Mouse (Mus musculus): ENCODE measurements around the gene Glycam1. TPM values are rescaled to one million over a fixed set of nuclear protein-coding genes. Genes with fewer than 3 reads are reported as not detected.

Glycam1 gene
- polyA plus RNA-seq, 1 experiment from 2014 or later: not detected

DNA sequence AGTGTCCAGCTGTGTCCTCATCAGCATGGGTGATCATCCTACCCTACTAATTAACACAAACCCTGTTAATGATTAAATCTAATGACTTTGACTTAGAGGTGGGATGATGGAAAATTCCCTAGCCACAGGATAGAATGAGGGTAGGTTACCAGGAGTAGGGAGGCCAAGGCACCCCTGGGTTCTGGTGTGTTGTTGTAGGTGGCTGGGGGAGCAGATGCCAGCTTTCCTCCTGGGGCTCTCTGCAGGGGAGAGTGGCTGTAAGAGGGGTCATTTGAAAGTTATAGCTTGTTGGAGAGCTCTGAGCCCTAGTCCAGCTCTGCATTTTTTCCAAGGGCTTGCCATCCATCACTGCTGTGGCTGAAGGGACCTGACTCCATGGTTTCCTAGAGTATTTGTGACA, 22.4 kb downstream of the Glycam1 start:
- no peaks in the 10 kb centered on the region for H3K9me3 ChIP-seq (ENCODE audit: control insufficient read depth, low read length)
- H3K4me3 ChIP-seq (ENCODE audit: low read depth, low read length): no peak overlapping the region
- DNase-seq (ENCODE audit: low spot score) (no peak), ATAC-seq (ENCODE audit: insufficient number of reproducible peaks, low FRiP score, low TSS enrichment, low read depth) (no peak)
- H3K4me2 ChIP-seq (ENCODE audit: low read depth, severe bottlenecking): no peak overlapping the region
- no peaks in the 10 kb centered on the region for H3K4me1 ChIP-seq (ENCODE audit: control insufficient read depth, insufficient read depth, low read length)
- H3K36me3 ChIP-seq (ENCODE audit: control insufficient read depth, insufficient read depth, low read length): no peaks in the 10 kb centered on the region
- no peak overlapping the region for H3K9ac ChIP-seq (ENCODE audit: low read length)
- H3K27me3 ChIP-seq (ENCODE audit: control insufficient read depth, insufficient read depth, low read length): peaks cover 5% of the 10 kb centered on the region
- H3K27ac ChIP-seq (replicated peaks; ENCODE audit: low read depth, low read length): no peak overlapping the region

GRCm38 (mm10) chr15:103540646-103541045, 24.2 kb downstream of the Glycam1 start:
- H3K36me3 ChIP-seq (ENCODE audit: control insufficient read depth, insufficient read depth, low read length): no peaks in the 10 kb centered on the region
- no peak overlapping the region for H3K27ac ChIP-seq (replicated peaks; ENCODE audit: low read depth, low read length)
- H3K27me3 ChIP-seq (ENCODE audit: control insufficient read depth, insufficient read depth, low read length): peaks cover 17% of the 10 kb centered on the region
- 82% methylated on average over 1 of the region's 1 CpGs for WGBS
- 0 out of 2 replicates have a peak, but pooled peaks cover 6% of the 10 kb centered on the region for H3K4me1 ChIP-seq (ENCODE audit: control insufficient read depth, insufficient read depth, low read length)
- no peak overlapping the region for H3K4me2 ChIP-seq (ENCODE audit: low read depth, severe bottlenecking)
- no peaks in the 10 kb centered on the region for H3K9me3 ChIP-seq (ENCODE audit: control insufficient read depth, low read length)
- H3K4me3 ChIP-seq (ENCODE audit: low read depth, low read length): no peak overlapping the region
- no peak overlapping the region for H3K9ac ChIP-seq (ENCODE audit: low read length)
- no peak for ATAC-seq (ENCODE audit: insufficient number of reproducible peaks, low FRiP score, low TSS enrichment, low read depth)
- DNase-seq (ENCODE audit: low spot score): no peak

- H3K4me1 ChIP-seq (ENCODE audit: control insufficient read depth, insufficient read depth, low read length): 0 out of 2 replicates have a peak, but pooled peaks cover 6% of the 10 kb centered on the region
- H3K4me2 ChIP-seq (ENCODE audit: low read depth, severe bottlenecking): no peak overlapping the region
- peaks cover 17% of the 10 kb centered on the region for H3K27me3 ChIP-seq (ENCODE audit: control insufficient read depth, insufficient read depth, low read length)
- ATAC-seq (ENCODE audit: insufficient number of reproducible peaks, low FRiP score, low TSS enrichment, low read depth): no peak
- DNase-seq (ENCODE audit: low spot score): no peak
- H3K4me3 ChIP-seq (ENCODE audit: low read depth, low read length): no peak overlapping the region
- 69% methylated on average over 2 of the region's 2 CpGs for WGBS
- no peaks in the 10 kb centered on the region for H3K36me3 ChIP-seq (ENCODE audit: control insufficient read depth, insufficient read depth, low read length)
- no peak overlapping the region for H3K9ac ChIP-seq (ENCODE audit: low read length)
- H3K9me3 ChIP-seq (ENCODE audit: control insufficient read depth, low read length): no peaks in the 10 kb centered on the region
- H3K27ac ChIP-seq (replicated peaks; ENCODE audit: low read depth, low read length): no peak overlapping the region
Measured at GRCm38 (mm10) chr15:103539259-103539658, 25.6 kb downstream of the Glycam1 start.

DNA sequence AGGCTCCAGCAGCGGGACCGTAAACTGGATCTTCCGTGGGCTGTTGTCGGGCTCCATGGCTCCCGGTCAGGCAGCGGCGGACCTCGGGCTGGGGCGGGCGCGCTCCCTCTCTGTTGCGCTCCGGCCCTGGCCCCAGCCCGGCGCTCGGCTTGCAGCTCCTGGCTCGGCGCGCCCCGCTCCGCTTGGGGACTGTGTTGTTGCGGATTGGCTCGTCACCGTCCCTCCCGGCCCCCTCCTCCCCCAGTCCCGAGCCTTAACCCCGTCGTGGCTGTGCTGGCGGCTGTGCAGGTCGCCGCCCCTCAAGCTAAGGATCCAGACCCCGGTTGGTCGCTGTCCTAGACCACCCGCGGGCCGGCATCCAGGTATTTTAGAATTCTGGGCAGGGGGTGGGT, 27.1 kb downstream of the Glycam1 start, which contains the start of gene Ppp1r1a:
Gene Ppp1r1a (minus strand): TSS at position 182 of the 392 bp plus-strand sequence.
- peaks cover 17% of the 10 kb centered on the region for H3K27me3 ChIP-seq (ENCODE audit: control insufficient read depth, insufficient read depth, low read length)
- WGBS: 0% methylated on average over 36 of the region's 36 CpGs

GRCm38 (mm10) chr15:103537011-103537821, 27.7 kb downstream of the Glycam1 start:
- WGBS: 1% methylated on average over 37 of the region's 37 CpGs
- no peaks in the 10 kb centered on the region for H3K36me3 ChIP-seq (ENCODE audit: control insufficient read depth, insufficient read depth, low read length)
- H3K4me2 ChIP-seq (ENCODE audit: low read depth, severe bottlenecking): peak overlapping the region; percentile 96
- peak; percentile 37 for DNase-seq (ENCODE audit: low spot score)
- H3K27ac ChIP-seq (replicated peaks; ENCODE audit: low read depth, low read length): no peak overlapping the region
- ATAC-seq (ENCODE audit: insufficient number of reproducible peaks, low FRiP score, low TSS enrichment, low read depth): peak; percentile 58
- H3K4me1 ChIP-seq (ENCODE audit: control insufficient read depth, insufficient read depth, low read length): 0 out of 2 replicates have a peak, but pooled peaks cover 6% of the 10 kb centered on the region
- no peaks in the 10 kb centered on the region for H3K9me3 ChIP-seq (ENCODE audit: control insufficient read depth, low read length)
- peak overlapping the region; percentile 52 for H3K4me3 ChIP-seq (ENCODE audit: low read depth, low read length)
- H3K9ac ChIP-seq (ENCODE audit: low read length): peak overlapping the region; percentile 61
- peaks cover 17% of the 10 kb centered on the region for H3K27me3 ChIP-seq (ENCODE audit: control insufficient read depth, insufficient read depth, low read length)

More for the DNA sequence above, 27.1 kb downstream of the Glycam1 start, which contains the start of gene Ppp1r1a:
- Histone ChIP-seq H3K4me2 (ENCODE audit: low read depth, severe bottlenecking) (peak within 1 kb of the TSS; percentile 96), H3K36me3 (ENCODE audit: control insufficient read depth, insufficient read depth, low read length) (no peaks in the 10 kb centered on the region), H3K4me3 (ENCODE audit: low read depth, low read length) (peak within 1 kb of the TSS; percentile 52), H3K27ac (replicated peaks; ENCODE audit: low read depth, low read length) (no peak within 1 kb of the TSS), H3K9me3 (ENCODE audit: control insufficient read depth, low read length) (no peaks in the 10 kb centered on the region), H3K9ac (ENCODE audit: low read length) (peak within 1 kb of the TSS; percentile 61), H3K4me1 (ENCODE audit: control insufficient read depth, insufficient read depth, low read length) (0 out of 2 replicates have a peak, but pooled peaks cover 6% of the 10 kb centered on the region)
- peak; percentile 78 for ATAC-seq (ENCODE audit: insufficient number of reproducible peaks, low FRiP score, low TSS enrichment, low read depth)
- DNase-seq (ENCODE audit: low spot score): peak; percentile 81

- Histone ChIP-seq H3K4me3 (ENCODE audit: low read depth, low read length) (no peak overlapping the region), H3K27me3 (ENCODE audit: control insufficient read depth, insufficient read depth, low read length) (peaks cover 17% of the 10 kb centered on the region), H3K4me2 (ENCODE audit: low read depth, severe bottlenecking) (peak overlapping the region; percentile 96; the same call in 1 of the 2 replicates), H3K4me1 (ENCODE audit: control insufficient read depth, insufficient read depth, low read length) (0 out of 2 replicates have a peak, but pooled peaks cover 6% of the 10 kb centered on the region), H3K9ac (ENCODE audit: low read length) (no peak overlapping the region), H3K27ac (replicated peaks; ENCODE audit: low read depth, low read length) (no peak overlapping the region), H3K36me3 (ENCODE audit: control insufficient read depth, insufficient read depth, low read length) (no peaks in the 10 kb centered on the region), H3K9me3 (ENCODE audit: control insufficient read depth, low read length) (no peaks in the 10 kb centered on the region)
- ATAC-seq (ENCODE audit: insufficient number of reproducible peaks, low FRiP score, low TSS enrichment, low read depth) (no peak), DNase-seq (ENCODE audit: low spot score) (no peak)
- 46% methylated on average over 2 of the region's 2 CpGs for WGBS
Measured at GRCm38 (mm10) chr15:103536456-103536855, 28.4 kb downstream of the Glycam1 start.

DNA sequence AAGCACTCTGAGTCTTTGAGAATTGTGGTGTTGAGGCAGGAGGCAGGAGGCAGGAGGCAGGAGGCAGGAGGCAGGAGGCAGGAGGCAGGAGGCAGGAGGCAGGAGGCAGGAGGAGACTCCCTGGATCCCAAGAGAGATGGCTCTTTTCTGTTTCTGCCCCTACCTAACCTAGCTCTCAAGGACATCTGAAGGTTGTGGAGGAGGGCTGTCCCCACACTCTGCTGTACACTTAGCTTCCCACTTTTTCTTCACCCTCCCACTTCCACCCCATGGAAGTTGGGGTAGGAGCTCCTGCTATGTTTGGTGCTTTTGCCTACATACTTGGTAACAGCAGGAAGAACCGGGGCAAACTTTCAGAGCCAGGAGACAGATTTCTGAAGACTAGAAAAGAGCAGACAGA, 29.1 kb downstream of the Glycam1 start:
- 0 out of 2 replicates have a peak, but pooled peaks cover 6% of the 10 kb centered on the region for H3K4me1 ChIP-seq (ENCODE audit: control insufficient read depth, insufficient read depth, low read length)
- H3K27ac ChIP-seq (replicated peaks; ENCODE audit: low read depth, low read length): no peak overlapping the region
- H3K4me3 ChIP-seq (ENCODE audit: low read depth, low read length): no peak overlapping the region
- H3K36me3 ChIP-seq (ENCODE audit: control insufficient read depth, insufficient read depth, low read length): no peaks in the 10 kb centered on the region
- 74% methylated on average over 1 of the region's 1 CpGs for WGBS
- H3K9ac ChIP-seq (ENCODE audit: low read length): no peak overlapping the region
- H3K9me3 ChIP-seq (ENCODE audit: control insufficient read depth, low read length): no peaks in the 10 kb centered on the region
- no peak overlapping the region for H3K4me2 ChIP-seq (ENCODE audit: low read depth, severe bottlenecking)
- ATAC-seq (ENCODE audit: insufficient number of reproducible peaks, low FRiP score, low TSS enrichment, low read depth) (no peak), DNase-seq (ENCODE audit: low spot score) (no peak)
- peaks cover 17% of the 10 kb centered on the region for H3K27me3 ChIP-seq (ENCODE audit: control insufficient read depth, insufficient read depth, low read length)

DNA sequence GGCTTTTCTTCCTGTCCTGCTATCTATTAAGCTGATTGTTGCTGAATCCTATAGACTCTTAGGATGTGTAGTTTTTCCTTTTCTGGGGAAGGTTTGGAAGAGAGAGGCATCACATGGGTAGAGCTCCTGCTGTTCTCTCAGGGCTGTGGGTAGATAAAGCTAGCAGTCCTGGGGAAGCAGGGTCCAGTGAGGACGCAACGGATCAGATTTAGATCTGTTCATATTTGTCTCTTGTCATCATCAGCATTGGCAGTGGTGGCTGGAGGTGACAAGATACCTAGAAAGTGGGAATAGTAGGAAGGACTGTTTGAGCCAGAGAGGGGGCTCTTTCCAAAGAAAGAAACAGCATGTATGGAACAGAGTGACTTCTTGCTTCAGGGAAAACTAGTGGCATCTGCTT, 29.9 kb downstream of the Glycam1 start:
- 86% methylated on average over 2 of the region's 2 CpGs for WGBS
- H3K9me3 ChIP-seq (ENCODE audit: control insufficient read depth, low read length): no peaks in the 10 kb centered on the region
- no peak overlapping the region for H3K4me2 ChIP-seq (ENCODE audit: low read depth, severe bottlenecking)
- no peak overlapping the region for H3K9ac ChIP-seq (ENCODE audit: low read length)
- H3K4me3 ChIP-seq (ENCODE audit: low read depth, low read length): no peak overlapping the region
- no peaks in the 10 kb centered on the region for H3K36me3 ChIP-seq (ENCODE audit: control insufficient read depth, insufficient read depth, low read length)
- no peak overlapping the region for H3K27ac ChIP-seq (replicated peaks; ENCODE audit: low read depth, low read length)
- DNase-seq (ENCODE audit: low spot score) (no peak), ATAC-seq (ENCODE audit: insufficient number of reproducible peaks, low FRiP score, low TSS enrichment, low read depth) (no peak)
- H3K4me1 ChIP-seq (ENCODE audit: control insufficient read depth, insufficient read depth, low read length): 0 out of 2 replicates have a peak, but pooled peaks cover 6% of the 10 kb centered on the region
- H3K27me3 ChIP-seq (ENCODE audit: control insufficient read depth, insufficient read depth, low read length): peaks cover 17% of the 10 kb centered on the region

Measured in limb, embryonic 11.5 days (tissue).